Mouse (Mus musculus) spleen, adult 2 months (tissue): ENCODE results near the gene Dek. TPM values are rescaled to one million over a fixed set of nuclear protein-coding genes. Genes with fewer than 3 reads are reported as not detected.

ENCODE experiments used
- DNase-seq, 2 experiments: peaks; one replicate each; pipeline versions ENCODE4 v3.0.0 to v3.0.0-alpha.2; 2012 to 2021; ENCODE audit warnings: low spot score in 2 of 2, low read depth in 1 of 2
- H3K27ac ChIP-seq: fragments of 200-500 bp; 2 replicates; pipeline ENCODE4 v1.5.1; 2012; ENCODE audit warnings: low read length, inconsistent platforms; ENCODE audit not compliant: insufficient read depth
- H3K27me3 ChIP-seq: fragments of 200-500 bp; 2 replicates; pipeline ENCODE4 v1.6.1; 2012; ENCODE audit warnings: mild to moderate bottlenecking, moderate library complexity, low read length, inconsistent platforms; ENCODE audit not compliant: control insufficient read depth, insufficient read depth
- H3K36me3 ChIP-seq: fragments of 200-500 bp; 2 replicates; pipeline ENCODE4 v1.6.1; 2012; ENCODE audit warnings: mild to moderate bottlenecking, low read length, inconsistent platforms; ENCODE audit not compliant: control insufficient read depth, insufficient read depth
- H3K4me1 ChIP-seq: fragments of 200-500 bp; 2 replicates; pipeline ENCODE4 v1.6.1; 2011; ENCODE audit warnings: inconsistent platforms; ENCODE audit not compliant: control insufficient read depth, insufficient read depth, insufficient read length
- H3K4me3 ChIP-seq: fragments of 200-500 bp; 2 replicates; pipeline ENCODE4 v1.5.1; 2011; ENCODE audit warnings: mild to moderate bottlenecking, inconsistent platforms; ENCODE audit not compliant: insufficient read depth, insufficient read length; ENCODE audit errors: extremely low read depth
- CTCF ChIP-seq: fragments of 200-500 bp; IDR thresholded peaks from 2 replicates; pipeline ENCODE4 v1.5.1; 2011; ENCODE audit warnings: mild to moderate bottlenecking, inconsistent platforms; ENCODE audit not compliant: insufficient read depth, insufficient read length, insufficient replicate concordance; ENCODE audit errors: extremely low read depth
- POLR2A ChIP-seq: fragments of 200-500 bp; IDR thresholded peaks from 2 replicates; pipeline ENCODE4 v1.6.1; 2011; ENCODE audit warnings: low read depth, low read length, inconsistent platforms
- WGBS: fragments of 180-500 bp; shearing (Covaris S2); methylation state at CpG from one replicate; pipeline ENCODE4 v1.1.7; 2018; 5-methylcytosine and 5-hydroxymethylcytosine counted together
- polyA plus RNA-seq: library from polyadenylated mRNA; depleted of rRNA; stranded (reverse); fragments of >200 nt; gene quantifications from 2 replicates; pipeline ENCODE4 v1.2.3, GENCODE M21; 2012; rRNA removed

Dek gene
- 37.8 and 50.5 TPM in 2 replicates for polyA plus RNA-seq

- DNase-seq, result peak; percentile 55 to 75
- 0 out of 2 replicates have a peak, but pooled peaks have one; percentile 0 for TF ChIP-seq CTCF
- no peak for TF ChIP-seq POLR2A
- WGBS, result under 1% methylated on average over 118 of the region's 129 CpGs
- Histone ChIP-seq H3K4me3 (peak within 1 kb of the TSS; percentile 99), H3K4me1 (peaks cover 4% of the 10 kb centered on the region; the same call in 1 of the 2 replicates), H3K36me3 (peaks cover 4% of the 10 kb centered on the region; the same call in 1 of the 2 replicates), H3K27ac (peak within 1 kb of the TSS; percentile 96), H3K27me3 (no peaks in the 10 kb centered on the region)
Observed at GRCm38 (mm10) chr13:47105711-47106579, at the start of gene Dek. TSS of gene Dek (minus strand) at chr13:47106201.

- H3K27ac ChIP-seq, result no peak overlapping the region
- DNase-seq, result no peak
- H3K4me1 ChIP-seq, result no peaks in the 10 kb centered on the region
- H3K36me3 ChIP-seq, result no peaks in the 10 kb centered on the region
- WGBS, result 92% methylated on average over 4 of the region's 4 CpGs
- H3K27me3 ChIP-seq, result no peaks in the 10 kb centered on the region
- TF ChIP-seq POLR2A, result no peak
- no peak for TF ChIP-seq CTCF
- H3K4me3 ChIP-seq, result no peak overlapping the region
Observed at GRCm38 (mm10) chr13:47154866-47155265, 48.9 kb upstream of the Dek start.

GRCm38 (mm10) chr13:47153206-47153605 lies 47.2 kb upstream of the Dek start:
- no peak overlapping the region for H3K4me3 ChIP-seq
- H3K27me3 ChIP-seq, result no peaks in the 10 kb centered on the region
- DNase-seq, result no peak
- no peak for TF ChIP-seq POLR2A
- TF ChIP-seq CTCF, result no peak
- no peaks in the 10 kb centered on the region for H3K36me3 ChIP-seq
- H3K27ac ChIP-seq, result no peak overlapping the region
- H3K4me1 ChIP-seq, result no peaks in the 10 kb centered on the region
- 88% methylated on average over 5 of the region's 5 CpGs for WGBS

GRCm38 (mm10) chr13:47152390-47152789 lies 46.4 kb upstream of the Dek start:
- H3K27ac ChIP-seq, result no peak overlapping the region
- H3K4me1 ChIP-seq, result no peaks in the 10 kb centered on the region
- no peaks in the 10 kb centered on the region for H3K27me3 ChIP-seq
- TF ChIP-seq CTCF, result peak; percentile 12; the same call in 1 of the 2 replicates
- no peak for TF ChIP-seq POLR2A
- DNase-seq, result no peak
- H3K36me3 ChIP-seq, result no peaks in the 10 kb centered on the region
- no peak overlapping the region for H3K4me3 ChIP-seq
- WGBS, result 42% methylated on average over 7 of the region's 7 CpGs

- TF ChIP-seq POLR2A (no peak), CTCF (no peak)
- H3K4me1 ChIP-seq, result no peaks in the 10 kb centered on the region
- WGBS, result 90% methylated on average over 14 of the region's 14 CpGs
- H3K36me3 ChIP-seq, result no peaks in the 10 kb centered on the region
- no peak overlapping the region for H3K4me3 ChIP-seq
- no peak overlapping the region for H3K27ac ChIP-seq
- no peaks in the 10 kb centered on the region for H3K27me3 ChIP-seq
- DNase-seq, result no peak
Observed at GRCm38 (mm10) chr13:47151060-47151459, 45.1 kb upstream of the Dek start.

- no peak for TF ChIP-seq CTCF
- no peak for TF ChIP-seq POLR2A
- Histone ChIP-seq H3K27me3 (no peaks in the 10 kb centered on the region), H3K4me1 (no peaks in the 10 kb centered on the region), H3K27ac (no peak overlapping the region), H3K36me3 (no peaks in the 10 kb centered on the region), H3K4me3 (no peak overlapping the region)
- no peak for DNase-seq
- WGBS, result 93% methylated on average over 10 of the region's 10 CpGs
Observed at GRCm38 (mm10) chr13:47149993-47150392, 44.0 kb upstream of the Dek start.

- TF ChIP-seq POLR2A (no peak), CTCF (no peak)
- no peak for DNase-seq
- no peaks in the 10 kb centered on the region for H3K36me3 ChIP-seq
- no peak overlapping the region for H3K4me3 ChIP-seq
- 75% methylated on average over 11 of the region's 11 CpGs for WGBS
- no peaks in the 10 kb centered on the region for H3K27me3 ChIP-seq
- H3K27ac ChIP-seq, result no peak overlapping the region
- H3K4me1 ChIP-seq, result no peaks in the 10 kb centered on the region
Observed at GRCm38 (mm10) chr13:47148573-47148972, 42.6 kb upstream of the Dek start.
